Mouse (Mus musculus) G1E (cell line): ENCODE results near the gene Ribc2.

Experiments used
- CTCF ChIP-seq: IDR thresholded peaks from 2 replicates; pipeline ENCODE4 v1.5.1; 2012; ENCODE audit warnings: low read depth, low read length, inconsistent platforms, mixed read lengths
- GATA1 ChIP-seq: IDR thresholded peaks from 2 replicates; pipeline ENCODE4 v1.6.1; 2012; ENCODE audit warnings: borderline replicate concordance, low read length, inconsistent platforms, mixed read lengths
- GATA2 ChIP-seq: IDR thresholded peaks from 2 replicates; pipeline ENCODE4 v1.6.1; 2012; ENCODE audit warnings: low read depth, low read length, inconsistent platforms, borderline replicate concordance
- POLR2AphosphoS5 ChIP-seq: IDR thresholded peaks from 2 replicates; pipeline ENCODE4 v1.6.1; 2012; ENCODE audit warnings: low read depth, low read length, inconsistent platforms; ENCODE audit not compliant: insufficient replicate concordance
- TAL1 ChIP-seq: conservative IDR thresholded peaks from 2 replicates; pipeline ENCODE4 v1.6.1; 2012; ENCODE audit warnings: low read depth, low read length, inconsistent platforms, mixed read lengths

GRCm38 (mm10) chr15:85152577-85152976 is 20.7 kb downstream of the Ribc2 start:
- TF ChIP-seq CTCF (no peak), POLR2AphosphoS5 (no peak), GATA1 (no peak), GATA2 (no peak), TAL1 (no peak)
